Comparison of ENCODE assay signal across 27 mouse cellular contexts in the genomic region with DNA sequence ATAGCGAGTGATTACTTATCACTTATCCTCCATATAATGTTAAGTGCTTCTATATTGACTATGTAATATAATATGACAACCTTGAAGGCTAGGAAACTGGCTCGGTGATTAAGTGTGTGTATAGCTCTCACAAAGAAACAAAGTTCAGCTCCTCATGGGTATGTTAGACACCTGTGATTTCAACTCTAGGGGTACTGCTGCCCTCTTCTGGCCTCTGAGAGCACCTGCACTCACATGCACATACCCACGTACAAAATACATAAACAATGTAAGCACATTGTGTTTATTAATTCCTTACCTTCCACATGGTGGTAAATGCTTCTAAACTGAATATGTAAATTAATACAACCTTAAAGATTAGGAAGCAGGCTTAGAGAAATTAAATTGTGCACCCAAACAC.
A peak's percentile ranks its signal among the peaks of the same experiment; 100 is the strongest.
DNase-seq lines count a peak whose midpoint lies in the region; ATAC-seq and TF ChIP-seq lines count a peak whose summit lies in the region.
"Had no signal": no experiment of that assay in that cellular context is flagged by ENCODE, and none has a peak within 500 bp of the region (broad histone marks: within the 10 kb centered on the region; RNA-seq: fewer than 3 reads in every experiment).

No protein-coding gene starts in this region.

- WGBS in hindbrain, postnatal 0 days: 97% methylated on average over 3 of the region's 3 CpGs
- 90% methylated on average over 3 of the region's 3 CpGs for WGBS in hindbrain, embryonic 12.5 days
- 84% methylated on average over 3 of the region's 3 CpGs for WGBS in liver, postnatal 0 days (ENCODE audit: insufficient replicate concordance)
- WGBS in liver, embryonic 11.5 days: 85% methylated on average over 3 of the region's 3 CpGs

- no peak for TF ChIP-seq POLR2A in ES-Bruce4 (IDR thresholded peaks at IDR 0.05; ENCODE audit: insufficient read depth, low read length)

- no peak overlapping the region for H3K4me2 ChIP-seq in hindbrain, postnatal 0 days (ENCODE audit: low read depth, low read length)
- H3K4me2 ChIP-seq in hindbrain, embryonic 12.5 days (replicated peaks): no peak overlapping the region
- no peak overlapping the region for H3K4me2 ChIP-seq in liver, postnatal 0 days (ENCODE audit: low read depth, low read length)
- H3K4me2 ChIP-seq in liver, embryonic 11.5 days: no peak overlapping the region
- H3K4me2 ChIP-seq: embryonic facial prominence, embryonic 15.5 days; heart, embryonic 12.5 days; hindbrain, embryonic 13.5 days; limb, embryonic 15.5 days; midbrain, embryonic 13.5 days; neural tube, embryonic 12.5 days had no signal

- H3K36me3 ChIP-seq in hindbrain, postnatal 0 days (ENCODE audit: insufficient read depth, low read length): no peaks in the 10 kb centered on the region
- no peaks in the 10 kb centered on the region for H3K36me3 ChIP-seq in hindbrain, embryonic 12.5 days
- no peaks in the 10 kb centered on the region for H3K36me3 ChIP-seq in liver, postnatal 0 days (replicated peaks; ENCODE audit: insufficient read depth, low read length)
- no peaks in the 10 kb centered on the region for H3K36me3 ChIP-seq in liver, embryonic 11.5 days (ENCODE audit: control insufficient read depth, insufficient read depth, low read length)
- no peaks in the 10 kb centered on the region for H3K36me3 ChIP-seq in ES-Bruce4 (ENCODE audit: control insufficient read depth, insufficient read depth, low read length, poor library complexity, severe bottlenecking)
- H3K36me3 ChIP-seq: embryonic facial prominence, embryonic 15.5 days; heart, embryonic 12.5 days; hindbrain, embryonic 13.5 days; limb, embryonic 15.5 days; midbrain, embryonic 13.5 days; neural tube, embryonic 12.5 days had no signal

- H3K4me1 ChIP-seq in hindbrain, postnatal 0 days (ENCODE audit: insufficient read depth, low read length): no peaks in the 10 kb centered on the region
- H3K4me1 ChIP-seq in hindbrain, embryonic 12.5 days: 0 out of 2 replicates have a peak, but pooled peaks cover 5% of the 10 kb centered on the region
- H3K4me1 ChIP-seq in liver, postnatal 0 days (ENCODE audit: insufficient read depth): no peaks in the 10 kb centered on the region
- no peaks in the 10 kb centered on the region for H3K4me1 ChIP-seq in liver, embryonic 11.5 days (replicated peaks; ENCODE audit: control insufficient read depth, insufficient read depth, low read length)
- H3K4me1 ChIP-seq in ES-Bruce4 (ENCODE audit: control insufficient read depth, insufficient read depth, low read length): no peaks in the 10 kb centered on the region
- H3K4me1 ChIP-seq: embryonic facial prominence, embryonic 15.5 days; heart, embryonic 12.5 days; limb, embryonic 15.5 days; neural tube, embryonic 12.5 days had no signal

- no peak for ATAC-seq in hindbrain, postnatal 0 days
- no peak for ATAC-seq in hindbrain, embryonic 12.5 days (ENCODE audit: low FRiP score)
- no peak for ATAC-seq in liver, postnatal 0 days
- no peak for ATAC-seq in liver, embryonic 11.5 days (replicated peaks; ENCODE audit: low FRiP score)
- ATAC-seq: forebrain, embryonic 14.5 days; inflammation-experienced regulatory T-cells, adult 6 months; midbrain, embryonic 13.5 days had no signal

- no peaks in the 10 kb centered on the region for H3K9me3 ChIP-seq in hindbrain, postnatal 0 days (ENCODE audit: low read length)
- H3K9me3 ChIP-seq in hindbrain, embryonic 12.5 days (replicated peaks): no peaks in the 10 kb centered on the region; the same call in 1 of the 2 replicates
- no peaks in the 10 kb centered on the region for H3K9me3 ChIP-seq in liver, postnatal 0 days (ENCODE audit: low read length)
- no peaks in the 10 kb centered on the region for H3K9me3 ChIP-seq in liver, embryonic 11.5 days (ENCODE audit: control insufficient read depth, low read length)
- peaks cover 8% of the 10 kb centered on the region; the same call in 1 of the 2 replicates for H3K9me3 ChIP-seq in ES-Bruce4 (replicated peaks; ENCODE audit: control insufficient read depth, insufficient read depth, low read length, poor library complexity, severe bottlenecking)
- H3K9me3 ChIP-seq: embryonic facial prominence, embryonic 15.5 days; hindbrain, embryonic 13.5 days; limb, embryonic 15.5 days; midbrain, embryonic 13.5 days; neural tube, embryonic 12.5 days had no signal

- H3K27ac ChIP-seq in hindbrain, postnatal 0 days: no peak overlapping the region
- no peak overlapping the region for H3K27ac ChIP-seq in hindbrain, embryonic 12.5 days
- no peak overlapping the region for H3K27ac ChIP-seq in liver, postnatal 0 days (ENCODE audit: low read depth)
- no peak overlapping the region for H3K27ac ChIP-seq in liver, embryonic 11.5 days (ENCODE audit: low read depth, low read length)
- no peak overlapping the region for H3K27ac ChIP-seq in ES-Bruce4 (ENCODE audit: insufficient read depth, low read length)
- H3K27ac ChIP-seq: embryonic facial prominence, embryonic 15.5 days; hindbrain, embryonic 13.5 days; limb, embryonic 15.5 days; midbrain, embryonic 13.5 days; neural tube, embryonic 12.5 days had no signal

- H3K27me3 ChIP-seq in hindbrain, postnatal 0 days (ENCODE audit: insufficient read depth, low read length): no peaks in the 10 kb centered on the region
- H3K27me3 ChIP-seq in hindbrain, embryonic 12.5 days: no peaks in the 10 kb centered on the region
- no peaks in the 10 kb centered on the region for H3K27me3 ChIP-seq in liver, postnatal 0 days (ENCODE audit: insufficient read depth, low read length)
- no peaks in the 10 kb centered on the region for H3K27me3 ChIP-seq in liver, embryonic 11.5 days (replicated peaks; ENCODE audit: control insufficient read depth, insufficient read depth, low read length)
- no peaks in the 10 kb centered on the region for H3K27me3 ChIP-seq in ES-Bruce4 (ENCODE audit: control insufficient read depth, insufficient read depth, low read length, poor library complexity, severe bottlenecking)
- H3K27me3 ChIP-seq: CH12.LX; embryonic facial prominence, embryonic 15.5 days; heart, embryonic 12.5 days; hindbrain, embryonic 13.5 days; limb, embryonic 15.5 days; midbrain, embryonic 13.5 days; neural tube, embryonic 12.5 days had no signal

- H3K9ac ChIP-seq in hindbrain, postnatal 0 days (replicated peaks; ENCODE audit: low read length): no peak overlapping the region
- no peak overlapping the region for H3K9ac ChIP-seq in hindbrain, embryonic 12.5 days
- H3K9ac ChIP-seq in liver, postnatal 0 days (replicated peaks): no peak overlapping the region
- H3K9ac ChIP-seq in liver, embryonic 11.5 days (ENCODE audit: low read depth, low read length): no peak overlapping the region
- H3K9ac ChIP-seq in ES-Bruce4 (ENCODE audit: low read depth, poor library complexity, severe bottlenecking): no peak overlapping the region
- H3K9ac ChIP-seq: embryonic facial prominence, embryonic 15.5 days; heart, embryonic 12.5 days; hindbrain, embryonic 13.5 days; limb, embryonic 15.5 days; midbrain, embryonic 13.5 days; neural tube, embryonic 12.5 days had no signal

- TF ChIP-seq EP300 in liver, postnatal 0 days (IDR thresholded peaks at IDR 0.05; ENCODE audit: low read depth): no peak
- no peak for TF ChIP-seq EP300 in ES-Bruce4 (IDR thresholded peaks at IDR 0.05; ENCODE audit: insufficient read depth, low read depth, low read length)

- DNase-seq in hindbrain, postnatal 0 days (ENCODE audit: low spot score): no peak
- DNase-seq in liver, postnatal 0 days: no peak
- no peak for DNase-seq in liver, embryonic 11.5 days (ENCODE audit: low spot score)
- peak; percentile 53 for DNase-seq in ZHBTc4 (ENCODE audit: low read depth, low spot score)
- DNase-seq in cerebellum, postnatal 4 days (ENCODE audit: low spot score in 2 of 2): no peak
- no peak for DNase-seq in urinary bladder, postnatal 14 days (ENCODE audit: low spot score)
- DNase-seq: adrenal gland, adult 2 months; B cell, adult 2 months; cerebellum, adult 9-10 months; kidney, adult 9 months; kidney, postnatal 25 days; layer of hippocampus, adult 9-11 months; left cerebral cortex, postnatal 4 days; lung, adult 18-20 months; right cerebral cortex, postnatal 14 days; thymus, postnatal 25 days had no signal

- H3K4me3 ChIP-seq in hindbrain, postnatal 0 days (ENCODE audit: low read length): no peak overlapping the region
- H3K4me3 ChIP-seq in hindbrain, embryonic 12.5 days: no peak overlapping the region
- H3K4me3 ChIP-seq in liver, postnatal 0 days (ENCODE audit: low read depth, low read length): no peak overlapping the region
- H3K4me3 ChIP-seq in liver, embryonic 11.5 days (ENCODE audit: low read depth, low read length): no peak overlapping the region
- H3K4me3 ChIP-seq in ES-Bruce4 (ENCODE audit: low read depth, low read length): no peak overlapping the region
- H3K4me3 ChIP-seq: embryonic facial prominence, embryonic 15.5 days; heart, embryonic 12.5 days; hindbrain, embryonic 13.5 days; limb, embryonic 15.5 days; midbrain, embryonic 13.5 days; neural tube, embryonic 12.5 days had no signal

- peak; percentile 13; the same call in 1 of the 2 replicates for TF ChIP-seq CTCF in hindbrain, postnatal 0 days (IDR thresholded peaks at IDR 0.05; ENCODE audit: low read depth)
- 0 out of 2 replicates have a peak, but pooled peaks have one; percentile 7 for TF ChIP-seq CTCF in liver, postnatal 0 days (IDR thresholded peaks at IDR 0.05; ENCODE audit: low read depth)
- TF ChIP-seq CTCF in ES-Bruce4 (IDR thresholded peaks at IDR 0.05; ENCODE audit: low read depth, low read length): peak; percentile 15
